Mouse (Mus musculus) neural tube, embryonic 14.5 days (tissue): ENCODE measurements around the gene Agpat4. TPM values are rescaled to one million over a fixed set of nuclear protein-coding genes. Genes with fewer than 3 reads are reported as not detected.

Experiments
- ATAC-seq: fragments of 200-750 bp; cut with Nextera tagmentation; 2 replicates; pipeline ENCODE4 v1.8.0; 2017; ENCODE audit warnings: low read depth, mild to moderate bottlenecking, moderate TSS enrichment, moderate library complexity
- H3K27ac ChIP-seq: fragments of 300-500 bp; sonication (generic); 2 replicates; pipeline ENCODE4 v1.5.1; 2014; ENCODE audit warnings: low read depth, mild to moderate bottlenecking, control low read depth, low read length, moderate library complexity, mixed read lengths
- H3K27me3 ChIP-seq: fragments of 300-500 bp; sonication (generic); 2 replicates; pipeline ENCODE4 v1.6.1; 2014; ENCODE audit warnings: low read length; ENCODE audit not compliant: control insufficient read depth, insufficient read depth
- H3K36me3 ChIP-seq: fragments of 300-500 bp; sonication (generic); 2 replicates; pipeline ENCODE4 v1.6.1; 2014; ENCODE audit warnings: low read length, mixed read lengths; ENCODE audit not compliant: control insufficient read depth, insufficient read depth
- H3K4me1 ChIP-seq: fragments of 300-500 bp; sonication (generic); 2 replicates; pipeline ENCODE4 v1.6.1; 2014; ENCODE audit warnings: low read length; ENCODE audit not compliant: control insufficient read depth, insufficient read depth
- H3K4me2 ChIP-seq: fragments of 300-500 bp; sonication (generic); 2 replicates; pipeline ENCODE4 v1.6.1; 2014; ENCODE audit warnings: mild to moderate bottlenecking, low read depth, low read length, control low read depth
- H3K4me3 ChIP-seq: fragments of 300-500 bp; sonication (generic); 2 replicates; pipeline ENCODE4 v1.5.1; 2014; ENCODE audit warnings: low read depth, low read length, control low read depth, mixed read lengths
- H3K9ac ChIP-seq: fragments of 300-500 bp; sonication (generic); replicated peaks from 2 replicates; pipeline ENCODE4 v1.6.1; 2014; ENCODE audit warnings: low read depth, mild to moderate bottlenecking, control low read depth, low read length, mixed read lengths
- H3K9me3 ChIP-seq: fragments of 300-500 bp; sonication (generic); 2 replicates; pipeline ENCODE4 v1.6.1; 2016; ENCODE audit warnings: low read length; ENCODE audit not compliant: control insufficient read depth
- WGBS: fragments of 180-500 bp; shearing (Covaris S2); extraction: QIAGEN DNeasy Blood & Tissue Kit; methylation state at CpG from one replicate; pipeline ENCODE4 v1.1.7; 2014; 5-methylcytosine and 5-hydroxymethylcytosine counted together
- polyA plus RNA-seq: library from polyadenylated mRNA; unstranded; fragments of >200 nt; fragmentation: Nextera tagmentation; extraction: Ambion mirVana; gene quantifications from 2 replicates; pipeline ENCODE4 v1.2.1, GENCODE M21; 2014

Agpat4 gene
- polyA plus RNA-seq, 1 experiment from 2014 or later = 36.5 TPM

DNA sequence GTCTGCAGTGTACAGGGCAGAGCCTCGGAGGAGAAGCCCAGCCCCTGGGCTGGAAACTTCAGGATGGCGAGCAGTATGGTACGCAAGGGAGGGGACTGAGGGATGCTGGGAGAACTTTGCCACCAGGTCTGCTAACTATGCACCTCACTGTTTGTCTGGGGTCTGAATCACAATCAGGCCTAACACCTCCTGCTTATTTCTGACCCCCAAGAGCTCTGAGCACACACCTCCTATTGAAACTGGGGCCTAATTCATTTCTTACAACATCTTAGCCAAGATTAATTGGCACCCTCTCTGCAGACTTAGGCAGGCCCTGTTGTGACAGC is 86.1 kb downstream of the Agpat4 start:
- no peaks in the 10 kb centered on the region for H3K36me3 ChIP-seq
- no peaks in the 10 kb centered on the region for H3K27me3 ChIP-seq
- H3K9me3 ChIP-seq = no peaks in the 10 kb centered on the region
- H3K4me2 ChIP-seq = no peak overlapping the region
- ATAC-seq = no peak
- peaks cover 15% of the 10 kb centered on the region for H3K4me1 ChIP-seq
- no peak overlapping the region for H3K4me3 ChIP-seq
- no peak overlapping the region for H3K27ac ChIP-seq
- H3K9ac ChIP-seq = no peak overlapping the region
- 90% methylated on average over 3 of the region's 3 CpGs for WGBS

- H3K4me3 ChIP-seq = no peak overlapping the region
- H3K9me3 ChIP-seq = no peaks in the 10 kb centered on the region
- no peak overlapping the region for H3K27ac ChIP-seq
- H3K27me3 ChIP-seq = no peaks in the 10 kb centered on the region
- no peaks in the 10 kb centered on the region for H3K36me3 ChIP-seq
- H3K4me2 ChIP-seq = no peak overlapping the region
- H3K9ac ChIP-seq = no peak overlapping the region
- no peak for ATAC-seq
- 63% methylated on average over 10 of the region's 10 CpGs for WGBS
- peaks cover 15% of the 10 kb centered on the region for H3K4me1 ChIP-seq
These were observed 86.7 kb downstream of the Agpat4 start for GRCm38 (mm10) chr17:12205015-12205693.

DNA sequence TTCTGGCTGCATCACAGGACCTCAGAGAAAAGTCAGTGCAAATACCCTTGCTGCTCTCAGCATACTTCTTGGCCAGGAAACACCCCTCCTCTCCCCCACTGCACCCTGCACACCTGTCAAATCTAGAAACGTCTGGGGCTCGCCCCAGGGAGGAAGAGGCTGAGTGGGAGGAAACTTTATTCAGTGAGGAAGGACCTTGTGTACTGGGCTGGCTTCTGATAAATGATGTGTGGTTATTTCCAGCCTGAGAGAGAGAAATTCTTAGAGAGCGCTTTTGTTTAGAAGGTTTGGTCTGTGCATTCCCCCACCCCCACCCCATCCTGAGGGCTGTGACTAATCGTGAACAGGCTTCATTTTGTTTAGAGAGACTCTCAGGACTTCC is 87.2 kb downstream of the Agpat4 start:
- Histone ChIP-seq H3K9me3 (no peaks in the 10 kb centered on the region), H3K4me3 (no peak overlapping the region), H3K4me1 (peaks cover 15% of the 10 kb centered on the region), H3K9ac (no peak overlapping the region), H3K4me2 (no peak overlapping the region), H3K27ac (no peak overlapping the region), H3K36me3 (no peaks in the 10 kb centered on the region), H3K27me3 (no peaks in the 10 kb centered on the region)
- 20% methylated on average over 4 of the region's 4 CpGs for WGBS
- no peak for ATAC-seq

- ATAC-seq = no peak
- H3K36me3 ChIP-seq = no peaks in the 10 kb centered on the region
- H3K9me3 ChIP-seq = no peaks in the 10 kb centered on the region
- H3K27me3 ChIP-seq = no peaks in the 10 kb centered on the region
- H3K27ac ChIP-seq = no peak overlapping the region
- H3K4me2 ChIP-seq = no peak overlapping the region
- no peak overlapping the region for H3K4me3 ChIP-seq
- no peak overlapping the region for H3K9ac ChIP-seq
- WGBS = 72% methylated on average over 3 of the region's 3 CpGs
- H3K4me1 ChIP-seq = peaks cover 15% of the 10 kb centered on the region
These were observed 87.7 kb downstream of the Agpat4 start for GRCm38 (mm10) chr17:12206248-12206647.

DNA sequence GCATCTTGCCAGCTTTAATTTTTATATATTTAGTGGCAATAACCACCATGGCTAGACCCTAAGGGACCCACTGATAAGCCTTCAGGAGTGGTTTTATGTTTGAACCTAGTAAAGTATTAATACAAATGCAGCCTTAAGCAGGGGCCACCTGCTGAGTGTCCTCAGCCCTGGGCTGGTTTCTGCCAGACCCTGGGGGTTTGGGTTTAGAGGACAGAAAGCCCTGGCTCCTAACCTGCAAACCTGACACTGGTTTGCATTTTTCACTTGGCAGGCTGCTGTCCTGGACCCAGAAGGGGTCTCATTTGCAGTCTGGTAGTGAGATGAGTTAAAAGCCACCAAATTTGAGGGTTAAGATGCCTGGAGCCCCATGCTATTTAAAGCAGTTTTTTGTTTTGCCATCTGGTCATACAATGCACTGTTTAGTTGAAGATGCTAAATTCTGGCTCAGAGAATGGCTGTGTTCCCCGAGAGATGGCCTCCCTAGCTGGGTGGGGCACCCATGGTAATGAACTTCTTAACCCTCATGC is 88.6 kb downstream of the Agpat4 start:
- 12% methylated on average over 1 of the region's 1 CpGs for WGBS
- no peak overlapping the region for H3K4me3 ChIP-seq
- H3K4me1 ChIP-seq = peaks cover 15% of the 10 kb centered on the region
- H3K9me3 ChIP-seq = no peaks in the 10 kb centered on the region
- no peak overlapping the region for H3K9ac ChIP-seq
- H3K4me2 ChIP-seq = no peak overlapping the region
- no peaks in the 10 kb centered on the region for H3K36me3 ChIP-seq
- no peak overlapping the region for H3K27ac ChIP-seq
- ATAC-seq = no peak
- no peaks in the 10 kb centered on the region for H3K27me3 ChIP-seq

- Histone ChIP-seq H3K9me3 (no peaks in the 10 kb centered on the region), H3K27me3 (no peaks in the 10 kb centered on the region), H3K4me2 (no peak overlapping the region), H3K9ac (no peak overlapping the region), H3K4me3 (no peak overlapping the region), H3K27ac (no peak overlapping the region), H3K36me3 (no peaks in the 10 kb centered on the region; the same call in 1 of the 2 replicates), H3K4me1 (peaks cover 15% of the 10 kb centered on the region)
- WGBS = 84% methylated on average over 4 of the region's 4 CpGs
- ATAC-seq = no peak
These were observed 91.0 kb downstream of the Agpat4 start for GRCm38 (mm10) chr17:12209481-12209880.

- WGBS = 39% methylated on average over 8 of the region's 8 CpGs
- Histone ChIP-seq H3K4me1 (peaks cover 14% of the 10 kb centered on the region), H3K27ac (no peak overlapping the region), H3K4me3 (no peak overlapping the region), H3K36me3 (no peaks in the 10 kb centered on the region; the same call in 1 of the 2 replicates), H3K4me2 (no peak overlapping the region), H3K9me3 (no peaks in the 10 kb centered on the region), H3K9ac (no peak overlapping the region), H3K27me3 (no peaks in the 10 kb centered on the region)
- ATAC-seq = peak; percentile 52; the same call in 1 of the 2 replicates
These were observed 92.1 kb downstream of the Agpat4 start for GRCm38 (mm10) chr17:12210544-12211132.

DNA sequence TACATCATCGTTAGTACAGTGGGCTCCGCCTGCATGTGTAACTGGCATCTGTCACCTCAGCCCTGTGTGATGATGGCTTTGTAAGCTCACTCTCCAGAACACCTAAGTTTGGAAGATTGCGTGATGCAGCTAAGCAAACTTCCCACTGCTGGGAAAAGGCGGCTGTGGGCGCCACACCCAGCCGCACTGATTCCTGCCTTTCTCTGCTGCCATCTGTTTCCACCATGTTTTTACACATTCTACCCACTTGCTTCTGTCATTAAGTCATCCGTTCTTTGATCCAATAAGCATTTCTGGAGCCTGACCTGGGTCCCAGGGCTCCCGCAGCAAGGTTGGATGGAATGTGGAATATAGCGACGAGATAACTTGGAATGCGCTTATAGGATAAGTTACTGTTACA is 93.4 kb downstream of the Agpat4 start:
- no peak overlapping the region for H3K4me3 ChIP-seq
- no peaks in the 10 kb centered on the region for H3K9me3 ChIP-seq
- H3K4me1 ChIP-seq = peaks cover 4% of the 10 kb centered on the region; the same call in 1 of the 2 replicates
- no peak for ATAC-seq
- H3K4me2 ChIP-seq = no peak overlapping the region
- no peak overlapping the region for H3K27ac ChIP-seq
- WGBS = 95% methylated on average over 11 of the region's 11 CpGs
- H3K36me3 ChIP-seq = peaks cover 8% of the 10 kb centered on the region
- H3K9ac ChIP-seq = no peak overlapping the region
- no peaks in the 10 kb centered on the region for H3K27me3 ChIP-seq

GRCm38 (mm10) chr17:12212341-12212740 is 93.8 kb downstream of the Agpat4 start:
- no peaks in the 10 kb centered on the region; the same call in 1 of the 2 replicates for H3K4me1 ChIP-seq
- 81% methylated on average over 6 of the region's 6 CpGs for WGBS
- no peak overlapping the region for H3K4me2 ChIP-seq
- ATAC-seq = no peak
- H3K36me3 ChIP-seq = peaks cover 9% of the 10 kb centered on the region
- H3K27me3 ChIP-seq = no peaks in the 10 kb centered on the region
- H3K9ac ChIP-seq = no peak overlapping the region
- H3K9me3 ChIP-seq = no peaks in the 10 kb centered on the region
- no peak overlapping the region for H3K4me3 ChIP-seq
- no peak overlapping the region for H3K27ac ChIP-seq
